Comparison of ENCODE assay signal across 16 mouse cellular contexts in genomic region chr3:86116951-86117350, GRCm38 (mm10). TPM values are rescaled to one million over a fixed set of nuclear protein-coding genes. Genes with fewer than 3 reads are reported as not detected.
DNase-seq lines count a peak whose midpoint lies in the region; TF ChIP-seq lines count a peak whose summit lies in the region.
"Had no signal": no experiment of that assay in that cellular context is flagged by ENCODE, and none has a peak within 500 bp of the region (broad histone marks: within the 10 kb centered on the region; RNA-seq: fewer than 3 reads in every experiment).

No protein-coding gene starts in this region.

- peak; percentile 59 for TF ChIP-seq CTCF in heart, adult 2 months (IDR thresholded peaks at IDR 0.05)
- peak; percentile 29; the same call in 1 of the 2 replicates for TF ChIP-seq CTCF in lung, adult 2 months (IDR thresholded peaks at IDR 0.05; ENCODE audit: insufficient read depth, low read length)
- TF ChIP-seq CTCF in MEL (IDR thresholded peaks at IDR 0.05 in 2 of 3, conservative IDR thresholded peaks at IDR 0.05 in 1 of 3; ENCODE audit: control insufficient read depth in 1 of 3, insufficient read depth in 1 of 3, low read depth in 2 of 3, low read length in 3 of 3, poor library complexity in 1 of 3, severe bottlenecking in 1 of 3): peak; percentile 46 to 68 (median 67)
- peak; percentile 44; the same call in 1 of the 2 replicates for TF ChIP-seq CTCF in small intestine, adult 2 months (IDR thresholded peaks at IDR 0.05; ENCODE audit: extremely low read depth, insufficient read length, insufficient replicate concordance, low read depth, low read length)

- H3K4me1 ChIP-seq in heart, adult 2 months (ENCODE audit: control insufficient read depth, insufficient read depth, low read length): peaks cover 2% of the 10 kb centered on the region
- no peaks in the 10 kb centered on the region; the same call in 1 of the 2 replicates for H3K4me1 ChIP-seq in lung, adult 2 months (ENCODE audit: control insufficient read depth, insufficient read depth, low read length)
- H3K4me1 ChIP-seq in MEL (ENCODE audit: control insufficient read depth in 1 of 2, insufficient read depth in 2 of 2, low read length in 2 of 2): no peaks in the 10 kb centered on the region
- no peaks in the 10 kb centered on the region for H3K4me1 ChIP-seq in small intestine, adult 2 months (ENCODE audit: control insufficient read depth, insufficient read depth, insufficient read length, low read length)
- H3K4me1 ChIP-seq: limb, embryonic 15.5 days had no signal

- DNase-seq in heart, adult 2 months: no peak
- no peak for DNase-seq in heart, postnatal 36 days
- no peak for DNase-seq in lung, adult 2 months
- DNase-seq in lung, adult 18-20 months: no peak
- DNase-seq in MEL (ENCODE audit: low read depth, low spot score): peak; percentile 48
- no peak for DNase-seq in thymus, adult 18-20 months
- no peak for DNase-seq in kidney, adult 11 months
- DNase-seq: cerebellum, adult 11-12 months; embryo, embryonic 11 days; heart, postnatal 10 days; kidney, postnatal 36 days; right cerebral cortex, postnatal 14 days had no signal

- 91% methylated on average over 4 of the region's 4 CpGs for WGBS in heart, adult 2 months
- 90% methylated on average over 4 of the region's 4 CpGs for WGBS in lung, adult 2 months
- 94% methylated on average over 4 of the region's 4 CpGs for WGBS in small intestine, adult 2 months

- H3K27me3 ChIP-seq in heart, adult 2 months (ENCODE audit: control insufficient read depth, insufficient read depth, low read length): no peaks in the 10 kb centered on the region
- H3K27me3 ChIP-seq in MEL (ENCODE audit: control insufficient read depth in 1 of 2, insufficient read depth in 2 of 2, low read length in 2 of 2): no peaks in the 10 kb centered on the region
- no peaks in the 10 kb centered on the region for H3K27me3 ChIP-seq in small intestine, adult 2 months (ENCODE audit: control insufficient read depth, insufficient read depth, low read length)
- H3K27me3 ChIP-seq: limb, embryonic 15.5 days; megakaryocyte, embryonic 14.5 days had no signal

- no peaks in the 10 kb centered on the region for H3K79me2 ChIP-seq in heart, adult 2 months (replicated peaks; ENCODE audit: control insufficient read depth, insufficient read depth, low read length)
- no peaks in the 10 kb centered on the region for H3K79me2 ChIP-seq in MEL (ENCODE audit: control insufficient read depth, insufficient read depth, low read length, poor library complexity)

- no peaks in the 10 kb centered on the region for H3K9me3 ChIP-seq in MEL (replicated peaks; ENCODE audit: insufficient read depth, low read length)
- H3K9me3 ChIP-seq: limb, embryonic 15.5 days had no signal

- H3K27ac ChIP-seq in heart, adult 2 months: no peak overlapping the region
- no peak overlapping the region for H3K27ac ChIP-seq in MEL (ENCODE audit: control insufficient read depth, low read depth, low read length)
- H3K27ac ChIP-seq in small intestine, adult 2 months (ENCODE audit: insufficient read depth, low read depth, low read length): no peak overlapping the region
- H3K27ac ChIP-seq: limb, embryonic 15.5 days had no signal

- peak; percentile 84 for TF ChIP-seq RAD21 in MEL (IDR thresholded peaks at IDR 0.05; ENCODE audit: low read depth, low read length)

- TF ChIP-seq EP300 in heart, adult 2 months (IDR thresholded peaks at IDR 0.05; ENCODE audit: insufficient read depth, low read depth, low read length): no peak
- no peak for TF ChIP-seq EP300 in MEL (IDR thresholded peaks at IDR 0.05; ENCODE audit: low read depth in 1 of 2, low read length in 2 of 2)

- no peaks in the 10 kb centered on the region for H3K36me3 ChIP-seq in heart, adult 2 months (ENCODE audit: control insufficient read depth, insufficient read depth, low read length)
- no peaks in the 10 kb centered on the region for H3K36me3 ChIP-seq in MEL (ENCODE audit: control insufficient read depth in 1 of 2, insufficient read depth in 2 of 2, low read length in 2 of 2)
- H3K36me3 ChIP-seq in small intestine, adult 2 months (ENCODE audit: control insufficient read depth, insufficient read depth, low read length): peaks cover 62% of the 10 kb centered on the region

- intact Hi-C loops in heart, adult 2 months (cut with DNase I): loop anchor here (5.0 kb wide), 1 partner anchor 190 kb away; no protein-coding TSS in a partner anchor
- intact Hi-C loops in heart, postnatal 36 days (cut with DNase I): no loop called here

- TF ChIP-seq POLR2A in heart, adult 2 months (IDR thresholded peaks at IDR 0.05; ENCODE audit: insufficient read depth, low read depth, low read length): no peak
- TF ChIP-seq POLR2A in lung, adult 2 months (IDR thresholded peaks at IDR 0.05; ENCODE audit: borderline replicate concordance, extremely low read depth, low read depth, low read length): no peak
- no peak for TF ChIP-seq POLR2A in MEL (IDR thresholded peaks at IDR 0.05; ENCODE audit: control insufficient read depth in 1 of 2, insufficient read depth in 1 of 2, low read depth in 1 of 2, low read length in 2 of 2, poor library complexity in 1 of 2)
- TF ChIP-seq POLR2A in small intestine, adult 2 months (IDR thresholded peaks at IDR 0.05; ENCODE audit: low read depth, low read length): no peak

- H3K4me3 ChIP-seq in heart, adult 2 months: no peak overlapping the region
- no peak overlapping the region for H3K4me3 ChIP-seq in lung, adult 2 months (replicated peaks; ENCODE audit: extremely low read depth, low read depth, low read length)
- H3K4me3 ChIP-seq in MEL (ENCODE audit: control insufficient read depth in 1 of 2, insufficient read depth in 1 of 2, low read depth in 2 of 2, low read length in 2 of 2): no peak overlapping the region
- no peak overlapping the region for H3K4me3 ChIP-seq in small intestine, adult 2 months (ENCODE audit: low read depth, low read length)
- H3K4me3 ChIP-seq: limb, embryonic 15.5 days; myocyte had no signal

- no peak overlapping the region for H3K9ac ChIP-seq in heart, adult 2 months (ENCODE audit: low read depth, low read length)
- no peak overlapping the region for H3K9ac ChIP-seq in MEL (ENCODE audit: control insufficient read depth, low read depth, low read length, poor library complexity, severe bottlenecking)
- H3K9ac ChIP-seq: limb, embryonic 15.5 days had no signal

TF ChIP-seq in MEL, 35 proteins besides CTCF, POLR2A, EP300 and RAD21:
- no peak for TF ChIP-seq KAT2A (conservative IDR thresholded peaks at IDR 0.05; ENCODE audit: low read depth, low read length)
- no peak for TF ChIP-seq HCFC1 (IDR thresholded peaks at IDR 0.05; ENCODE audit: low read depth, low read length)
- TF ChIP-seq ZNF384 (IDR thresholded peaks at IDR 0.05; ENCODE audit: low read depth, low read length): peak; percentile 98
- TF ChIP-seq TBP (IDR thresholded peaks at IDR 0.05; ENCODE audit: low read depth, low read length): peak; percentile 43; the same call in 1 of the 2 replicates
- TF ChIP-seq JUND (IDR thresholded peaks at IDR 0.05; ENCODE audit: low read depth, low read length): peak; percentile 25; the same call in 1 of the 2 replicates
- no peak for TF ChIP-seq ETS1 (IDR thresholded peaks at IDR 0.05; ENCODE audit: low read depth, low read length)
- TF ChIP-seq CHD2 (IDR thresholded peaks at IDR 0.05; ENCODE audit: low read length): no peak
- peak; percentile 70 for TF ChIP-seq ZC3H11A (IDR thresholded peaks at IDR 0.05; ENCODE audit: low read depth, low read length)
- peak; percentile 56 for TF ChIP-seq SMC3 (IDR thresholded peaks at IDR 0.05; ENCODE audit: low read depth, low read length)

RNA-seq across cellular contexts. Expression of gene Rps3a1, which starts 25.6 kb away (rescaled TPM):
- total RNA-seq in heart, adult 2 months (2021): 100 to 1,000 TPM; 482 to 538 TPM
- polyA plus RNA-seq in heart, adult 2 months (2012; rRNA removed): 186 and 373 TPM in 2 replicates
- 100 to 1,000 TPM; 469 to 491 TPM for total RNA-seq in heart, postnatal 36 days (2021)
- 134 and 225 TPM in 2 replicates for polyA plus RNA-seq in lung, adult 2 months (2012; rRNA removed)
- total RNA-seq in MEL (2012; rRNA removed): 2,397 and 2,507 TPM in 2 replicates
- 1,000 to 10,000 TPM in 1 of 2 experiments, not detected in 1; 1,198 TPM for polyA plus RNA-seq in MEL (2012; ENCODE audit: insufficient read depth in 1 of 2, insufficient read length in 2 of 2, low read depth in 1 of 2, low replicate concordance in 2 of 2, missing spikeins in 1 of 2)
- 72.2 and 82.5 TPM in 2 replicates for polyA plus RNA-seq in small intestine, adult 2 months (2012; rRNA removed)
